Mouse (Mus musculus) layer of hippocampus, adult 18-20 months (tissue): Measurements from ENCODE around the gene Reps1. TPM values are rescaled to one million over a fixed set of nuclear protein-coding genes. Genes with fewer than 3 reads are reported as not detected.
"Not testable (repeated sequence)": the region's sequence is repeated elsewhere in the genome, so short reads cannot be mapped to it uniquely, and the experiment has no call there.

Experiments used
- DNase-seq, 2 experiments: peaks; one replicate each; pipeline ENCODE4 v3.0.0; 2022; ENCODE audit warnings: low spot score in 2 of 2
- total RNA-seq, 2 experiments: library from RNA; stranded (reverse); gene quantifications; 2 replicates each; pipeline ENCODE4 v1.2.3; 2021

Reps1 gene
- total RNA-seq, 2 experiments from 2014 or later: 82.2 to 82.6 TPM

DNA sequence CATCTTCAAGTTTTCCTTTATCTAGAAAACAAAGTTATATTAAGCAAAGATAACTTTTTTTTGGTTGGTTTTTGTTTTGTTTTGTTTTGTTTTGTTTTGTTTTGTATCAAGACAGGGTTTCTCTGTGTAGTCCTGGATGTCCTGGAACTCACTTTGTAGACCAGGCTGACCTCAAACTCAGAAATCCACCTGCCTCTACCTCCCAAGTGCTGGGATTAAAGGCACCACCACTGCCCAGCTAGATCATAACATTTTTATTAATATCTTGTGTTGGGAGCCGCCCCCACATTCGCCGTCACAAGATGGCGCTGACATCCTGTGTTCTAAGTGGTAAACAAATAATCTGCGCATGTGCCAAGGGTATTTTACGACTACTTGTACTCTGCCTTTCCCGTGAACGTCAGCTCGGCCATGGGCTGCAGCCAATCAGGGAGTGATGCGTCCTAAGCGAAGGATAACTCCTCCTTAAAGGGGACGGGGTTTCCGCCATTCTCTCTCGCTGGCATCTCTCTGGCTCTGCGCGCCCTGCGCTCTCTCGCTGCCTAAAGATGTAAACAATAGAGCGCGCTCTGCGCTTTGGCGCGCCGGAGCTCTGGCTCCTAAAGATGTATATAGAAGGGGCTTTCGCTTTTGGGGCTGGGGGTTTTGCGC, 83.3 kb downstream of the Reps1 start:
- DNase-seq: not testable (repeated sequence)

- no peak for DNase-seq
Observed at GRCm38 (mm10) chr10:18139615-18140014, 84.0 kb downstream of the Reps1 start.

GRCm38 (mm10) chr10:18141389-18141788, 85.7 kb downstream of the Reps1 start:
- DNase-seq: no peak

- DNase-seq: no peak
Observed at GRCm38 (mm10) chr10:18142231-18142630, 86.6 kb downstream of the Reps1 start.

DNA sequence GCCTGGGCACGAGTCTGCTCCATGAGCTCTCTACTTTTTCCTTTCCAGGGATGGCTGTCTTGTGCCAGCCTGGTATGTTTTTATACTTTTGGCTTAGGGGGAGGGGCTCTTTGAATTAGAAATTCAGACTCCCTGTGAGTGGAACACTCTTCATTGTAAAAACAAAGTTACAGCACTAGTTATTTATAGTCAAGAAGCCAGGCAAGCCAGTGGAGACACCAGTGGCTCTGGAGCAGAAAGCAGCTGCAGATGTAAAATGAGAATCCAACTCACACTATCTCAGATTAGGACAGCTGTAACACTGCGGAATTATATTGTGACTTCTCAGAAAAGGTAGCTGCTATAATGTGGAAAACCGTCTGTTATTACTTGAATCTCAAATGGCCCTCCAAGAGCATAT, 91.6 kb downstream of the Reps1 start:
- no peak for DNase-seq

DNA sequence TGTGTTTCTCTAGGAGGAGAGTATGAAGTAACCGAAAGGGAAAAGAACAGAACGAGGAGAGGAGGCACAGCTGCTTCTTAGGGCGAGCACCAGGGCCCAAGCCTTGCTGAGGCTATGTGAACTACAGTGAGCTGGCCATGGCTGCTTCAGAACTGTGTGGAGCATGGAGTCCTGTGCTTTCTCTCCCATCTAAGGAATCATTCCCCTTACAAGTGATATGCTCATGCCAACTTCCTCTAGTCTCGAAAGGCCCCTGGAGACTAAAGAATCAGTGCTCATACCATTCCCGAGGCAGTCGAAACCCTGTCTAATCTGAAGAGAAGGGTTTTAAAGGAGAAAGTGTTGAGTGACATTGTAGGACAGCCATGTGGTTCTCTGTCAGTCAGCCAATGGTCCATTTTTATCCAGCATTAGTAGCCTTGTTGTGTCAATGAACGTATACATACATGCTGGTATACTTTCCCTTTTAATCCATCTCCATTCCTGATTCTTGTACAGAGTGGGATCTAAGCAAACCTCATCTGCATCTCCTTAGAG, 106.8 kb downstream of the Reps1 start:
- DNase-seq: no peak

Other genes starting within 250 kb of the Reps1 start
- 10 to 100 TPM; 28.9 to 33.0 TPM for gene Heca, start 107.8 kb upstream of the Reps1 start, total RNA-seq
- gene Abracl, start 32.6 kb upstream of the Reps1 start, total RNA-seq: 10 to 100 TPM; 31.5 to 32.7 TPM
- gene Ect2l, start 155.0 kb downstream of the Reps1 start, total RNA-seq: under 1 TPM; 0.13 to 0.35 TPM
- 10 to 100 TPM; 35.2 to 36.6 TPM for gene Ccdc28a, start 179.1 kb downstream of the Reps1 start, total RNA-seq